Mouse (Mus musculus) midbrain, embryonic 14.5 days (tissue): Measurements from ENCODE around the gene Lax1. TPM values are rescaled to one million over a fixed set of nuclear protein-coding genes. Genes with fewer than 3 reads are reported as not detected.
A peak's percentile ranks its signal among the peaks of the same experiment; 100 is the strongest.

Source experiments
- ATAC-seq: fragments of 200-750 bp; cut with Nextera tagmentation; 2 replicates; pipeline ENCODE4 v1.8.0; 2017; ENCODE audit warnings: moderate number of reproducible peaks, moderate library complexity; ENCODE audit not compliant: low FRiP score, low TSS enrichment
- DNase-seq: peaks from one replicate; pipeline ENCODE4 v3.0.0-alpha.2; 2015
- H3K27ac ChIP-seq: fragments of 300-500 bp; sonication (generic); replicated peaks from 2 replicates; pipeline ENCODE4 v1.5.1; 2014; ENCODE audit warnings: mild to moderate bottlenecking, low read depth, low read length, moderate library complexity
- H3K27me3 ChIP-seq: fragments of 300-500 bp; sonication (generic); 2 replicates; pipeline ENCODE4 v1.6.1; 2014; ENCODE audit warnings: low read length, control low read depth, mixed read lengths; ENCODE audit not compliant: control insufficient read depth, insufficient read depth
- H3K36me3 ChIP-seq: fragments of 300-500 bp; sonication (generic); 2 replicates; pipeline ENCODE4 v1.6.1; 2014; ENCODE audit warnings: low read length, control low read depth; ENCODE audit not compliant: control insufficient read depth, insufficient read depth
- H3K4me1 ChIP-seq: fragments of 300-500 bp; sonication (generic); 2 replicates; pipeline ENCODE4 v1.6.1; 2014; ENCODE audit warnings: mild to moderate bottlenecking, antibody characterized with exemption, low read length, control low read depth; ENCODE audit not compliant: control insufficient read depth, insufficient read depth
- H3K4me2 ChIP-seq: fragments of 300-500 bp; sonication (generic); 2 replicates; pipeline ENCODE4 v1.6.1; 2014; ENCODE audit warnings: mild to moderate bottlenecking, low read length, moderate library complexity
- H3K4me3 ChIP-seq: fragments of 300-500 bp; sonication (generic); replicated peaks from 2 replicates; pipeline ENCODE4 v1.5.1; 2014; ENCODE audit warnings: low read depth, low read length
- H3K9ac ChIP-seq: fragments of 300-500 bp; sonication (generic); replicated peaks from 2 replicates; pipeline ENCODE4 v1.6.1; 2014; ENCODE audit warnings: mild to moderate bottlenecking, low read length, moderate library complexity
- H3K9me3 ChIP-seq: fragments of 300-500 bp; sonication (generic); 2 replicates; pipeline ENCODE4 v1.6.1; 2016; ENCODE audit warnings: low read length, control low read depth, mixed read lengths; ENCODE audit not compliant: control insufficient read depth
- WGBS: fragments of 180-500 bp; shearing (Covaris S2); extraction: QIAGEN DNeasy Blood & Tissue Kit; methylation state at CpG from one replicate; pipeline ENCODE4 v1.1.7; 2014; 5-methylcytosine and 5-hydroxymethylcytosine counted together
- polyA plus RNA-seq: library from polyadenylated mRNA; unstranded; fragments of >200 nt; fragmentation: Nextera tagmentation; extraction: Ambion mirVana; gene quantifications from 2 replicates; pipeline ENCODE4 v1.2.1, GENCODE M21; 2014

The Lax1 gene
- not detected in 2 replicates for polyA plus RNA-seq

- H3K27me3 ChIP-seq, result no peaks in the 10 kb centered on the region
- DNase-seq (no peak), ATAC-seq (no peak)
- no peak within 1 kb of the TSS for H3K27ac ChIP-seq
- H3K9me3 ChIP-seq, result no peaks in the 10 kb centered on the region
- H3K4me3 ChIP-seq, result no peak within 1 kb of the TSS
- H3K4me2 ChIP-seq, result no peak within 1 kb of the TSS
- WGBS, result 61% methylated on average over 6 of the region's 6 CpGs
- no peaks in the 10 kb centered on the region for H3K36me3 ChIP-seq
- H3K4me1 ChIP-seq, result no peaks in the 10 kb centered on the region
- no peak within 1 kb of the TSS for H3K9ac ChIP-seq
These were observed at the start of gene Lax1 for GRCm38 (mm10) chr1:133689897-133690296. Gene Lax1, minus strand, starts transcription at chr1:133690108.

- Histone ChIP-seq H3K27ac (no peak overlapping the region), H3K36me3 (no peaks in the 10 kb centered on the region), H3K4me1 (peaks cover 10% of the 10 kb centered on the region), H3K9me3 (no peaks in the 10 kb centered on the region), H3K4me2 (no peak overlapping the region), H3K27me3 (no peaks in the 10 kb centered on the region), H3K4me3 (no peak overlapping the region), H3K9ac (no peak overlapping the region)
- ATAC-seq, result no peak
- no peak for DNase-seq
- WGBS, result 64% methylated on average over 7 of the region's 7 CpGs
These were observed 46.8 kb upstream of the Lax1 start for GRCm38 (mm10) chr1:133736664-133737063.

- H3K9me3 ChIP-seq, result no peaks in the 10 kb centered on the region
- ATAC-seq (peak; percentile 78; the same call in 1 of the 2 replicates), DNase-seq (peak; percentile 93)
- no peaks in the 10 kb centered on the region for H3K36me3 ChIP-seq
- WGBS, result 15% methylated on average over 17 of the region's 17 CpGs
- no peak overlapping the region for H3K27ac ChIP-seq
- H3K27me3 ChIP-seq, result no peaks in the 10 kb centered on the region
- H3K4me1 ChIP-seq, result peaks cover 7% of the 10 kb centered on the region
- peak overlapping the region; percentile 43 for H3K4me3 ChIP-seq
- peak overlapping the region; percentile 75 for H3K9ac ChIP-seq
- peak overlapping the region; percentile 65 for H3K4me2 ChIP-seq
These were observed 46.2 kb upstream of the Lax1 start for GRCm38 (mm10) chr1:133735995-133736652.

- Histone ChIP-seq H3K4me2 (no peak overlapping the region), H3K36me3 (peaks cover 27% of the 10 kb centered on the region), H3K27me3 (no peaks in the 10 kb centered on the region), H3K9ac (no peak overlapping the region), H3K4me1 (peaks cover 6% of the 10 kb centered on the region), H3K4me3 (no peak overlapping the region), H3K27ac (no peak overlapping the region), H3K9me3 (no peaks in the 10 kb centered on the region)
- DNase-seq (no peak), ATAC-seq (no peak)
- 65% methylated on average over 11 of the region's 11 CpGs for WGBS
These were observed 42.9 kb upstream of the Lax1 start for GRCm38 (mm10) chr1:133732814-133733213.

GRCm38 (mm10) chr1:133728339-133728738, 38.4 kb upstream of the Lax1 start:
- H3K27me3 ChIP-seq, result no peaks in the 10 kb centered on the region
- H3K27ac ChIP-seq, result no peak overlapping the region
- no peak overlapping the region for H3K4me3 ChIP-seq
- no peak for DNase-seq
- H3K36me3 ChIP-seq, result peaks cover 40% of the 10 kb centered on the region
- no peak overlapping the region for H3K4me2 ChIP-seq
- WGBS, result 87% methylated on average over 7 of the region's 7 CpGs
- H3K4me1 ChIP-seq, result no peaks in the 10 kb centered on the region
- H3K9ac ChIP-seq, result no peak overlapping the region
- ATAC-seq, result no peak
- H3K9me3 ChIP-seq, result no peaks in the 10 kb centered on the region

- peaks cover 18% of the 10 kb centered on the region; the same call in 1 of the 2 replicates for H3K36me3 ChIP-seq
- H3K27me3 ChIP-seq, result no peaks in the 10 kb centered on the region
- H3K27ac ChIP-seq, result no peak overlapping the region
- ATAC-seq (no peak), DNase-seq (no peak)
- no peaks in the 10 kb centered on the region for H3K4me1 ChIP-seq
- H3K9ac ChIP-seq, result no peak overlapping the region
- H3K4me3 ChIP-seq, result no peak overlapping the region
- H3K4me2 ChIP-seq, result no peak overlapping the region
- no peaks in the 10 kb centered on the region for H3K9me3 ChIP-seq
- WGBS, result 86% methylated on average over 7 of the region's 7 CpGs
These were observed 30.4 kb upstream of the Lax1 start for GRCm38 (mm10) chr1:133720342-133720741.

GRCm38 (mm10) chr1:133718786-133719185, 28.9 kb upstream of the Lax1 start:
- Histone ChIP-seq H3K36me3 (peaks cover 18% of the 10 kb centered on the region; the same call in 1 of the 2 replicates), H3K9me3 (no peaks in the 10 kb centered on the region), H3K4me1 (no peaks in the 10 kb centered on the region), H3K27ac (no peak overlapping the region), H3K4me2 (no peak overlapping the region), H3K4me3 (no peak overlapping the region), H3K27me3 (no peaks in the 10 kb centered on the region), H3K9ac (no peak overlapping the region)
- WGBS, result 88% methylated on average over 8 of the region's 8 CpGs
- no peak for ATAC-seq
- DNase-seq, result no peak

GRCm38 (mm10) chr1:133718296-133718695, 28.4 kb upstream of the Lax1 start:
- WGBS, result 78% methylated on average over 3 of the region's 3 CpGs
- no peak for DNase-seq

GRCm38 (mm10) chr1:133716464-133716863, 26.6 kb upstream of the Lax1 start:
- H3K4me2 ChIP-seq, result no peak overlapping the region
- ATAC-seq, result no peak
- H3K36me3 ChIP-seq, result peaks cover 18% of the 10 kb centered on the region; the same call in 1 of the 2 replicates

More at GRCm38 (mm10) chr1:133718296-133718695, 28.4 kb upstream of the Lax1 start:
- ATAC-seq, result no peak
- Histone ChIP-seq H3K4me1 (no peaks in the 10 kb centered on the region), H3K4me2 (no peak overlapping the region), H3K9ac (no peak overlapping the region), H3K27me3 (no peaks in the 10 kb centered on the region), H3K36me3 (peaks cover 18% of the 10 kb centered on the region; the same call in 1 of the 2 replicates), H3K27ac (no peak overlapping the region), H3K4me3 (no peak overlapping the region), H3K9me3 (no peaks in the 10 kb centered on the region)

More at GRCm38 (mm10) chr1:133716464-133716863, 26.6 kb upstream of the Lax1 start:
- H3K27me3 ChIP-seq, result no peaks in the 10 kb centered on the region
- H3K9me3 ChIP-seq, result no peaks in the 10 kb centered on the region
- H3K4me1 ChIP-seq, result peaks cover 6% of the 10 kb centered on the region; the same call in 1 of the 2 replicates
- no peak overlapping the region for H3K9ac ChIP-seq
- DNase-seq, result no peak
- no peak overlapping the region for H3K4me3 ChIP-seq
- no peak overlapping the region for H3K27ac ChIP-seq
- 27% methylated on average over 7 of the region's 7 CpGs for WGBS
